Mouse (Mus musculus) MEL (cell line): ENCODE data around the gene Glod4. TPM values are rescaled to one million over a fixed set of nuclear protein-coding genes. Genes with fewer than 3 reads are reported as not detected.

ENCODE experiments used
- DNase-seq: peaks from one replicate; pipeline ENCODE4 v3.0.0; 2011; ENCODE audit warnings: low read depth, low spot score
- H3K27ac ChIP-seq: 2 replicates; pipeline ENCODE4 v1.5.1; 2012; ENCODE audit warnings: low read depth, mild to moderate bottlenecking, control low read depth, low read length, moderate library complexity; ENCODE audit not compliant: control insufficient read depth
- H3K27me3 ChIP-seq, 2 experiments: fragments of 150-350 bp in 1 of 2; sonication (generic) in 1 of 2; 2 replicates each; pipeline ENCODE4 v1.6.1; 2012; ENCODE audit warnings: low read length in 2 of 2, mild to moderate bottlenecking in 2 of 2, improper control_type of control experiment in 1 of 2, moderate library complexity in 1 of 2; ENCODE audit not compliant: insufficient read depth in 2 of 2, control insufficient read depth in 1 of 2
- H3K36me3 ChIP-seq, 2 experiments: 2 replicates each; pipeline ENCODE4 v1.6.1; 2012 to 2014; ENCODE audit warnings: low read length in 2 of 2, improper control_type of control experiment in 1 of 2, inconsistent platforms in 1 of 2, mild to moderate bottlenecking in 1 of 2; ENCODE audit not compliant: insufficient read depth in 2 of 2, control insufficient read depth in 1 of 2
- H3K4me1 ChIP-seq, 2 experiments: fragments of 150-350 bp in 1 of 2; sonication (generic) in 1 of 2; 2 replicates each; pipeline ENCODE4 v1.6.1; 2012; ENCODE audit warnings: low read length in 2 of 2, improper control_type of control experiment in 1 of 2, mild to moderate bottlenecking in 1 of 2; ENCODE audit not compliant: insufficient read depth in 2 of 2, control insufficient read depth in 1 of 2
- H3K4me3 ChIP-seq, 2 experiments: fragments of 150-350 bp in 1 of 2; sonication (generic) in 1 of 2; 2 replicates each; pipeline ENCODE4 v1.5.1; 2012; ENCODE audit warnings: low read depth in 2 of 2, low read length in 2 of 2, mild to moderate bottlenecking in 2 of 2, moderate library complexity in 2 of 2, control low read depth in 1 of 2, improper control_type of control experiment in 1 of 2; ENCODE audit not compliant: control insufficient read depth in 1 of 2, insufficient read depth in 1 of 2
- H3K79me2 ChIP-seq: 2 replicates; pipeline ENCODE4 v1.6.1; 2012; ENCODE audit warnings: mild to moderate bottlenecking, low read length, moderate library complexity; ENCODE audit not compliant: control insufficient read depth, poor library complexity, insufficient read depth
- H3K9ac ChIP-seq: 2 replicates; pipeline ENCODE4 v1.6.1; 2012; ENCODE audit warnings: low read depth, mild to moderate bottlenecking, control low read depth, low read length, moderate library complexity; ENCODE audit not compliant: control insufficient read depth, poor library complexity, severe bottlenecking
- H3K9me3 ChIP-seq: fragments of 150-350 bp; sonication (generic); replicated peaks from 2 replicates; pipeline ENCODE4 v1.6.1; 2012; ENCODE audit warnings: mild to moderate bottlenecking, low read length, improper control_type of control experiment, moderate library complexity; ENCODE audit not compliant: insufficient read depth
- BHLHE40 ChIP-seq: IDR thresholded peaks from 2 replicates; pipeline ENCODE4 v1.6.1; 2012; ENCODE audit warnings: low read depth, mild to moderate bottlenecking, inconsistent platforms, low read length, improper control_type of control experiment, borderline replicate concordance
- CHD1 ChIP-seq: IDR thresholded peaks from 2 replicates; pipeline ENCODE4 v1.6.1; 2012; ENCODE audit warnings: low read depth, mild to moderate bottlenecking, inconsistent platforms, low read length, improper control_type of control experiment
- CHD2 ChIP-seq: IDR thresholded peaks from 2 replicates; pipeline ENCODE4 v1.6.1; 2011; ENCODE audit warnings: low read length, improper control_type of control experiment
- ELF1 ChIP-seq: IDR thresholded peaks from 2 replicates; pipeline ENCODE4 v1.6.1; 2014; ENCODE audit warnings: low read depth, mild to moderate bottlenecking, inconsistent platforms, low read length, improper control_type of control experiment, moderate library complexity
- ETS1 ChIP-seq: IDR thresholded peaks from 2 replicates; pipeline ENCODE4 v1.6.1; 2012; ENCODE audit warnings: low read depth, mild to moderate bottlenecking, inconsistent platforms, low read length, improper control_type of control experiment, moderate library complexity
- GATA1 ChIP-seq: IDR thresholded peaks from 2 replicates; pipeline ENCODE4 v1.6.1; 2011; ENCODE audit warnings: low read depth, low read length, improper control_type of control experiment
- JUND ChIP-seq: IDR thresholded peaks from 2 replicates; pipeline ENCODE4 v1.6.1; 2011; ENCODE audit warnings: low read depth, mild to moderate bottlenecking, improper control_type of control experiment, low read length
- MAFK ChIP-seq: IDR thresholded peaks from 2 replicates; pipeline ENCODE4 v1.6.1; 2011; ENCODE audit warnings: low read depth, mild to moderate bottlenecking, low read length, improper control_type of control experiment, borderline replicate concordance
- MEF2A ChIP-seq: IDR thresholded peaks from 2 replicates; pipeline ENCODE4 v1.6.1; 2014; ENCODE audit warnings: low read depth, mild to moderate bottlenecking, inconsistent platforms, low read length, improper control_type of control experiment; ENCODE audit not compliant: poor library complexity, insufficient replicate concordance, severe bottlenecking; ENCODE audit errors: extremely low read depth
- MYB ChIP-seq: IDR thresholded peaks from 2 replicates; pipeline ENCODE4 v1.6.1; 2011; ENCODE audit warnings: mild to moderate bottlenecking, low read depth, low read length, improper control_type of control experiment
- TAL1 ChIP-seq: IDR thresholded peaks from 2 replicates; pipeline ENCODE4 v1.6.1; 2012; ENCODE audit warnings: mild to moderate bottlenecking, inconsistent platforms, low read length, moderate library complexity, mixed read lengths
- TBP ChIP-seq: IDR thresholded peaks from 2 replicates; pipeline ENCODE4 v1.8.0; 2011; ENCODE audit warnings: low read depth, low read length, improper control_type of control experiment
- USF2 ChIP-seq, 2 experiments: IDR thresholded peaks; 2 replicates each; pipeline ENCODE4 v1.6.1; 2011 to 2012; ENCODE audit warnings: improper control_type of control experiment in 2 of 2, low read length in 2 of 2, borderline replicate concordance in 1 of 2, inconsistent platforms in 1 of 2, low read depth in 1 of 2, mild to moderate bottlenecking in 1 of 2; ENCODE audit not compliant: insufficient read depth in 1 of 2
- ZC3H11A ChIP-seq: IDR thresholded peaks from 2 replicates; pipeline ENCODE4 v1.6.1; 2012; ENCODE audit warnings: low read depth, mild to moderate bottlenecking, inconsistent platforms, low read length, improper control_type of control experiment
- ZMIZ1 ChIP-seq: IDR thresholded peaks from 2 replicates; pipeline ENCODE4 v1.6.1; 2012; ENCODE audit warnings: low read depth, mild to moderate bottlenecking, inconsistent platforms, low read length, improper control_type of control experiment, moderate library complexity
- polyA plus RNA-seq, 2 experiments: library from polyadenylated mRNA; stranded (reverse) in 1 of 2; unstranded in 1 of 2; fragments of >175 nt in 1 of 2; fragments of >200 nt in 1 of 2; gene quantifications; 2 replicates each; pipeline versions ENCODE4 v1.2.1 to v1.2.4; 2012; ENCODE audit warnings: low replicate concordance in 2 of 2, low read depth in 1 of 2; ENCODE audit not compliant: insufficient read length in 2 of 2, insufficient read depth in 1 of 2, missing spikeins in 1 of 2
- total RNA-seq: library from RNA; depleted of rRNA; stranded (reverse); fragments of 300-350 nt; gene quantifications from 2 replicates; pipeline ENCODE4 v1.2.3, GENCODE M21; 2012

Gene Glod4
- total and polyA plus RNA-seq, 3 experiments = 63.9 to 139 TPM; not detected in 1

DNA sequence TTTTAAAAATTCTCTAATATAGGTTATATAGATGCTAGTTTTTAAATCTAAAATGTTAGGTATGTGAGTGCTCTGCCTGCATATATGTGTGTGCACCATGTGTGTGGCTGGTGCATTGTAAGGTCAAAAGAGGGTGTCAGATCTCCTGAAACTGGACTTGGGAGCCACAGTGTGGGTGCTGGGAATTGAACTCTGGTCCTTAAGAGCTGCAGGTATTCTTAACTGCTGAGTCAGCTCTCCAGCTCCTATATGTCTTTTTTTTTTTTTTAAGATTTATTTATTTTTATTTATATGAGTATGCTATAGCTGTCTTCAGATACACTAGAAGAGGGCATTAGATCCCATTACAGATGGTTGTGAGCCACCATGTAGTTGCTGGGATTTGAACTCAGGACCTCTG is 2.9 kb upstream of the Glod4 start:
- no peaks in the 10 kb centered on the region for H3K9me3 ChIP-seq
- no peak for DNase-seq
- H3K79me2 ChIP-seq = peaks cover 29% of the 10 kb centered on the region
- no peaks in the 10 kb centered on the region for H3K27me3 ChIP-seq
- TF ChIP-seq JUND = no peak
- no peak for TF ChIP-seq ZC3H11A
- TF ChIP-seq MYB = no peak
- no peak for TF ChIP-seq ETS1
- peak; percentile 83 for TF ChIP-seq MAFK
- no peak for TF ChIP-seq ELF1
- no peak for TF ChIP-seq ZMIZ1
- no peak for TF ChIP-seq MEF2A
- no peak for TF ChIP-seq TAL1
- no peak overlapping the region for H3K9ac ChIP-seq
- H3K36me3 ChIP-seq = peaks cover 4 to 19% of the 10 kb centered on the region in 2 experiments; a peak in 3 of 4 replicates
- peaks cover 0 to 12% of the 10 kb centered on the region in 2 experiments; a peak in 2 of 4 replicates for H3K4me1 ChIP-seq
- no peak overlapping the region for H3K27ac ChIP-seq
- H3K4me3 ChIP-seq = no peak overlapping the region

DNA sequence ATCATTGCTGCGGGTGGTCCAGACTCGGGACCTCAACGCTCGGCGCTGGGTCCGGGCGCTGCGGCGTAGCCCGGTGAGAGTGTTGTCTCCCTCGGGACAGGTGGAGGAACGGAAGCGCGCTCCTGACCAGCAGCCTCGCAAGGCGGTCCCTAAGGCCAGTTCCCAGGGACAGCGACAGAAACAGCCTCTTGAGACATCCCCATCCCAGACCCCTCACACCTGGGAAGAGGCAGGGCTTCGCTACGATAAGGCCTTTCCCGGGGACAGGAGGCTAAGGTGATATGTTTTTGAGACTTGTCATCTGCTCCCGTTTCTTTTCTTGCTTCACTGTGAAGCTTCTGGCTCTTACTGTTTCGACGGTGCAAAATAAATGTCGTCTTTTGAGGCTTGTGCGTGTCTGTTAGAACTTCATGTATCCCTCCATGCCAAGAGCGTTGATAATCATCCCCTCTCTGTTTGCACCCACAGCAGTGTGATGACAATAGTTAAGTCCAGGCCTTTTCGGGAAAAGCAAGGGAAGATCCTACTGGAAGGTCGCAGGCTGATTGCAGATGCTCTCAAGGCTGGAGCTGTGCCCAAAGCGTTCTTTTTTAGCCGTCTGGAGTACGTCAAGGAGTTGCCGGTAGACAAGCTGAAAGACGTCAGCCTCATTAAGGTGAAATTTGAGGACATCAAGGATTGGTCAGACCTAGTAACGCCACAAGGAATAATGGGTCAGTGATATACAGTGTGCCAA is 454 bp upstream of the Glod4 start:
- peaks cover 0 to 12% of the 10 kb centered on the region in 2 experiments; a peak in 2 of 4 replicates for H3K4me1 ChIP-seq
- H3K79me2 ChIP-seq = peaks cover 29% of the 10 kb centered on the region
- H3K9ac ChIP-seq = peak overlapping the region; percentile 89
- DNase-seq = no peak
- TF ChIP-seq USF2 (IDR thresholded peaks at IDR 0.05; ENCODE audit: borderline replicate concordance in 1 of 2, insufficient read depth in 1 of 2, low read depth in 1 of 2, low read length in 2 of 2) = no peak
- TF ChIP-seq TBP = peak; percentile 6; the same call in 1 of the 2 replicates
- no peaks in the 10 kb centered on the region for H3K9me3 ChIP-seq
- H3K27me3 ChIP-seq = no peaks in the 10 kb centered on the region
- peak overlapping the region; percentile 84 for H3K4me3 ChIP-seq
- 0 out of 2 replicates have a peak overlapping the region, but pooled peaks have one; percentile 23 for H3K27ac ChIP-seq
- H3K36me3 ChIP-seq = peaks cover 4 to 19% of the 10 kb centered on the region in 2 experiments; a peak in 3 of 4 replicates

DNA sequence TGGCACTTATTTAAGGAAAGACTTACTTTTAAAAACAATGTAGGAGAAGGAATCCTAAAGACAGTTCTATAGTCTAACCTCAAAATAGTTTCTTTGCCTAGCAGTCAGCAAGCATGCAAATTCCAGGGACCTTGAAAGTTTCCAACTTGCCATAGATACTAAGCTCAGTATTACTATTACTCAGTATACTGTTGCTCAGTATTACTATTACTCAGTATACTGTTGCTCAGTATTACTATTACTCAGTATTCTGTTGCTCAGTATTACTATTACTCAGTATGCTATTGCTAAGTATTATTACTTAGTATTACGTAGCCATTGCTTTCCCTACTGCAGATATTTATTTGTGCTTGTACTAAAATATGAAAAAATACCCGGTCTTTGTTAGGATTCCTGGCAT is 3.8 kb downstream of the Glod4 start:
- Histone ChIP-seq H3K9ac (no peak overlapping the region), H3K9me3 (no peaks in the 10 kb centered on the region), H3K27me3 (no peaks in the 10 kb centered on the region), H3K4me3 (no peak overlapping the region), H3K36me3 (peaks cover 3 to 8% of the 10 kb centered on the region in 2 experiments), H3K79me2 (peaks cover 19% of the 10 kb centered on the region), H3K27ac (no peak overlapping the region), H3K4me1 (peaks cover 0 to 9% of the 10 kb centered on the region in 2 experiments; a peak in 2 of 4 replicates)
- TF ChIP-seq BHLHE40 (no peak), CHD1 (no peak), GATA1 (no peak), TAL1 (no peak), CHD2 (no peak)
- DNase-seq = no peak
